Mouse (Mus musculus): ENCODE measurements around the gene Cks1b. TPM values are rescaled to one million over a fixed set of nuclear protein-coding genes. Genes with fewer than 3 reads are reported as not detected.

Gene Cks1b
- total RNA-seq (2021) = 1 to 10 TPM; 5.1 to 5.4 TPM

DNA sequence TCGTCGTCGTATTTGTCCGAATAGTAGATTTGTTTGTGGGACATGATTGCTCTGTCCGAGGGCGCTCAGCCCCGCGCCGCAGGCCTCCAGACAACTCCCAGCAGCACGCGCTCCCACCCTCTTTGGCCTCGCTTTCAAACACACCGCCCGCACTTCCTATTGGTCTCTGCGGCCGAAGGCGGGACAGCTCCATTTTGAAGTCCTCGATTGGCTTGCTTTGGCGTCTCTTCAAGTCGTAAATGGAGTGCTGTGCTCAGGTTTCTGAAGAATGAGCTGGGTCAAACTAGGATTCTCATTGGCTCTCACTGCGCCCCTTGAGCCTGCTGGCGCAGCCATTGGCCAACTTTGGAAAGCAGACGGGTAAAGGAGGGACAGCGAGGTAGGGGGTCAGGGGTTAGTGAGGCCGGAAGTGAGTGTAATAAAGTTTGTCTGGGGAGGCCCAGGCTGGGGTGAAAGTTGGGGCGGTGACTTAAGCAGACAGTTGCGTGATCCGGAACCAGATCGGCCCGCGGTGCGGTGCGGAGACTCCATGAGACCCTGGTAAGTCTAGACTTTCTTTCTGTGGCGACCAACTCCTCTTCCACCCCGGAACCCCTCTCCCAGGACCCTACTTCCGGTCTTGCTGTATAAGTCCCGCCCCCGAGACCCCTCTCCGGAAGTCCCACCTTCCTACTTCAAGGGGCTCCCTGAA is at the start of gene Cks1b, which contains the start of gene Shc1:
Gene Cks1b (minus strand): TSS at position 214 of the 691 bp plus-strand sequence.
Gene Shc1 (plus strand): TSS at position 274 of the 691 bp plus-strand sequence.
- peak; percentile 90 to 91 for DNase-seq
- intact Hi-C loops (cut with DNase I) = no loop called here

DNA sequence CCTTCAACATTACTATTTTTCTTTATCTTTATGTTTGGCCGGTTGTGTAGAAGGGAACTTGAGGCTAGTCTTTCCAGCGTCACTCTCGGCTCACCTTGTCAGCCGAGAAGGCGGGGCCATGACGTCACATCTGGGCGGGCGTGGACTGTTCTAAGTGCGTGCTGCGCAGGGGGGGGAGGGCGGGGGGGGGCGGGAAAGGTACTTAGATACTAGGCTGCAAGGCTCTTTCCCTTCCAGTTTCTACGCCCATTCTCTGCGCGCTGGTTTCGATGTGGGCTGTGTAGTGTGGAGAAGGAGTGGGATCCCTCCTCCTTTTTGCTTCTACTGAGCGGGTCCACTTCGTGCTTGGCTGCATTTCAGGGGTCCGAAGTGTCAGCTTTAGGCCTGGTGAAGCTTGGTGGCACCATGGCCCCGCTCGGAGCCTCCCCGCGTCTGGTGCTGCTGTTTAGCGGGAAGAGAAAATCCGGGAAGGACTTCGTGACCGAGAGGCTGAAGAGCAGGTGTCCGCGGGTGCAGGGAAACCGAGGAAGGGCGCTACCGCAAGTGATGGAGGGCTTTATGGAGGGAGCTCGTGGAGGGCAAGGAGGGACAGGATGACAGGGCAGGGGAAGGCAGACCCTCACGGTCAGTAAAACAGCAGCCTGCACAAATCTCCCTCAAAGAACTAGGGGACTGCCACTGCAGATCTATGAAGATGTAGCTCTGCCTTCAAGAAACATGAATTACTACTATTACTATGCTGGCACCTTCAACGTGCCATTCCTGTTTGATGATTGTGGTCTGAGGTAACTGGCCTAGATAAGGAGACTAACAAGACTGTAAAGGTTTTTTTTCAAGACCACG is 41.0 kb upstream of the Cks1b start:
- intact Hi-C loops (cut with DNase I) = loop anchor here (5.0 kb wide), 2 partner anchors 228 to 313 kb away; partner anchors contain the start of gene Ube2q1

DNA sequence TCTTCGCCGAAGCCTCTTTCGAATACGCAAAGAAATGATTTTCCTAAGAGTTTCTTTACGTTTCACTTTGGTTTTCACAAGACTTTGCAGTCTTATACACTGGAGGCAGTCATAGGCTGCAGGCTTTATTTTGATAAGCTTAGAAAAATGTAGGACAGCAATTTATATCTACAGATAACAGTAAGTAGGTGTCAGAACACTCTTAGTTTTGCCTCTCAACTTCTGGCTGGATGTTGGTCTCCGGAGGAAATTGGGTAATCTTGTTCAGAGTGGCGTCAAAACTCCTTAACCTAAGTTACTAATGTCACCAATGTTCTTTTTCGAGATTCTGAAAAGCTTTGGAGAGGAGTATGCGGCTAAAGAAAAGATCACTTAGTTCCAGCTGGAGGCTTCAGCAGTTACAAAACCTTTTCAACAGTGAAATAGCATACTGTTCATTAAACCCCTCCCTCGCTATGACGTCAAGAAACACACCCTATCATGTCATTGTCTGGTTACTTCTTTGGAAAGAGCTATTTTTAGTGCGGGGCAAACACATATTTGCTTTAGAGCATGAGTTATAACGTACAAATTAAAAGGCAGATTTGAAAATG is 40.3 kb upstream of the Cks1b start:
- intact Hi-C loops (cut with DNase I) = loop anchor here (5.0 kb wide), 2 partner anchors 229 to 314 kb away; partner anchors contain the start of gene Ube2q1
- peak in 1 of 2 experiments; percentile 24 for DNase-seq

More for the DNA sequence above, 41.0 kb upstream of the Cks1b start:
- peak; percentile 89 to 94 for DNase-seq

DNA sequence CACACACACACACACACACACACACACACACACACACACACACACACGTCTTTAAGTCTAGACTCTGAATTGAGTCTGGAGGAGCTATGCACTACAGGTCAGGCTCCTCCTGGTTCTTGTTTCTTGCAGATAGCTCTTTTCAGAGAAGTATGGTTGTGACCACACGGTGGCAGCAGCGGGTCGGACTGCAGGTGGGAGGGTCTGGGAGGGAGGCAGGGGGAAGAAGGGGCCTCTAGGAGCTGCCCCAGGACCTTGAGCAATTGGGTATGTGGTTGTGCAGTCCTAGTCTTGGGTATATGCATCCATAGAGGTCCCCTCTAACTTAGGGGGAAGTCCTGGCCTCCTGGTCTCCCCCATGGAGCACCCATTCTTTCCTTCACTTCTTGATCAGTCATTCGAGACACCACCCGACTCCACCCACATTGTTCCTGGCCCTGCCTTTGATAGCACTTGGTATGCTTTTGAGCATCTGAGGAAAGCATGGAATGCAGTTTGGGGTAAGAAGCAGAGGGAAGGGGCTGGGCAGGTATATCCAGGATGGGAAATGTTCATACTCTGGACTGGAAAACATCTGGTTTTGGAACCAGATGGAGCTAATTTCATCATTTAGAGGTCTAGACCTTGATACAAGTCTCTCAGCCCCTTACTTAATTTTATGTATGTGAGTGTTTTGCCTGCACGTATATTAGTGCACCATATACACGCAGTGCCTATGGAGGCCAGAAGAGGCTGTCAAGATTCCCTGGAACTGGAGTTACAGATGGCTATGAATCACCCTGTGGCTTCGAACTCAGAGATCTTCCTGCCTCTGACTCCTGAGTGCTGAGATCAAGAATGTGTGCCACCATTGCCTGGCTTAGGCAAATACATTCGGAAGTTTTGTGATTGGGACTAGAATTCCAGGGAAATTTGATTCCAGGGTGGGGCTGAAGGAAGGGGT is 38.8 kb upstream of the Cks1b start:
- DNase-seq = peak; percentile 72 to 79
- intact Hi-C loops (cut with DNase I) = loop anchor here (2.0 to 5.0 kb wide), 3 partner anchors 28 to 315 kb away; partner anchors contain the start of gene Ube2q1

DNA sequence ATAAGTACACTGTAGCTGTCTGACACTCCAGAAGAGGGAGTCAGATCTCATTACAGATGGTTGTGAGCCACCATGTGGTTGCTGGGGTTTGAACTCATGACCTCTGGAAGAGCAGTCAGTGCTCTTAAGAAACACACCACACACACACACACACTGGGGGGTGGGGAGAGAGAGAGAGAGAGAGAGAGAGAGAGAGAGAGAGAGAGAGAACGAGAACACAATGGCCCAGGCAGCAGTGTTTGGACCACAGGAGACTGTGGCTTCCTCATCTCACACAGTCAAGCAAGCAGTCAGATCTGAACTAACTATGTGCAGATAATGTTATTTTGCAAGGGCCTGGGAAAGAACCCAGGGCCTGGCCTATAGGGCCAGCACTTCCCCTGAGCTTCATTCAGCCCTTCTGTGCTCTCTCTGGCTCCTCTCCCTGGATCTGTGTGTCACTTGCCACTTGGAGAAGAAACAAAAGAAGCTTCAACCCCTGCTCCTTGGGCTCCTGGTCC is 37.7 kb upstream of the Cks1b start:
- intact Hi-C loops (cut with DNase I) = loop anchor here (2.0 to 5.0 kb wide), 3 partner anchors 29 to 316 kb away; partner anchors contain the start of gene Ube2q1
- no peak for DNase-seq

DNA sequence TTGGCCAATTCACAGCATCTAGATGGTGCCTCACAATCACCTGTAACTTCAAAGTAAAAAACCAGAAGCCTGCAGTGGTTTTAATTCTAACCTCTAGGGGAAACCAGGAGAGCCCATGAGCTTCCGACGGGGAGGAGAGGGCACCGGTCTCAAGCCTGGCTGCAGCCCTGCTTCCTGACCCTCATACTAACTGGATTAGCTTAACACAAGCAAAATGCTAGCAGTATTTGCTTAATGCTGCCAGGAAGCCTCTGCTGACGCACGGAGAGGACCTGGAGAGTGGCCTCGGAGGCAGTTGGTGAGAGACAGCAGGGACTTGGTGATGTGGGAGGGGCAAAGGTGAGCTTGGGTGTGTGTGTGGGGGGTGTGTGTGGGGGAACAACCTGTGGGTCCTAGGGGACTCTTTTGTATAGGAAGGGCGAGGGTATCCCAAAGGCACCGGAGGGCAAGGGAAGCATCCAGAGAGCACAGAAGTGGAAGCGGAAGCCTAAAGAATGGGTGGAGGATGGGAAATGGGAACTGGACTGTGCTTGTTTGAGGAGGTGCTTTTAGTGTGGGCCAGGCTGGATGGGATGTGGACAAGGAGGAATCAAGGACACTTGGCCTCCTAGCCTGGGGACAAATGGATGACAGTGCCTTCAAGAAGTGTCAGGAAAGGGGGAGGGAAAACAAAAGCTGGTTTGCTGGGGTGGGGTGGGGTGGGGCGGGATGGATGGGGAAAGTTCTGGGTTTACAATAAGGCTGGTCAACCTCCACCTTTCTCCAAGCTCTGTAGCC is 36.4 kb upstream of the Cks1b start, which contains the start of gene Pmvk:
Gene Pmvk (plus strand): TSS at position 141 of the 777 bp plus-strand sequence.
- no peak for DNase-seq
- intact Hi-C loops (cut with DNase I) = loop anchor here (5.0 kb wide), 2 partner anchors 233 to 318 kb away; partner anchors contain the start of gene Ube2q1

DNA sequence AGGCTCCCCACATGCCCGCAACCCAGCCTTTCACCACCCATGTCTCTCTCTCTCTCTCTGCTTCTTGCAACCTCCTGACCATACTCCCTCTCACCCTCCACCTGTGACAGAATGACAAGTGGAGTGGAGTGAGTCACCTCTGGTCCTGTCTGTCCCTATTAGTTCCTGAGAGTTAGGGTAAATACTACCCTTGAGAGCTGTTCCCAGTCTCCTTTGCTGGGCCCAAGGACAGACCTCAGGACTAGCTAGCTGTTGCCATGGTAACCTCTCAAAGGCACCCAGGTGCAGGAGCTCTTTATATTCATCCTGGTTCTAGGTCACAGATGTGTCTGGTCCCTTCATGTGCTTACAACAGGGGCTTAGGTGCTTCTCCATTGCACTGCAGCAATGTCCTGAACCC is 33.7 kb upstream of the Cks1b start:
- no peak for DNase-seq
- intact Hi-C loops (cut with DNase I) = no loop called here

DNA sequence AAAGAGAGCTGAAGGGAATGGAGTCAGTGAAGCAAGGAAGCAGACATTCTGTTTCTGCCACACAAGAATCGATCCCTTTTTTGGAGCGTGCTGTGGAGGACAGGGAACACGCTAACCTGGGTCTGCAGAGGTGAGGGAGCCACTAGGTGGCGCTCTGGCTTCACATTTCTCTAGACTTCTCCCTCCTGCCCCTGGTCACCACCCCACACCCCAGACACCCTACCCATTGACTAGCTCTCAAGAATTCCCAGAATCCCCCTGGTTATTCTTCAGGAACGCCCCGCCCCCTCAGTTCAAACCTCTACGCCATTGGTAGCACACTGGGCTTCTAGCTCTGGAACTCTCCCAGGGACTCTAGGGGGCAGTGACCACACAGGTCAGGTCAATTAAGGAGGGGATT is 31.4 kb upstream of the Cks1b start:
- intact Hi-C loops (cut with DNase I) = loop anchor here (2.0 to 5.0 kb wide), 2 partner anchors 35 to 52 kb away; no protein-coding TSS in a partner anchor
- peak; percentile 74 to 79 for DNase-seq

DNA sequence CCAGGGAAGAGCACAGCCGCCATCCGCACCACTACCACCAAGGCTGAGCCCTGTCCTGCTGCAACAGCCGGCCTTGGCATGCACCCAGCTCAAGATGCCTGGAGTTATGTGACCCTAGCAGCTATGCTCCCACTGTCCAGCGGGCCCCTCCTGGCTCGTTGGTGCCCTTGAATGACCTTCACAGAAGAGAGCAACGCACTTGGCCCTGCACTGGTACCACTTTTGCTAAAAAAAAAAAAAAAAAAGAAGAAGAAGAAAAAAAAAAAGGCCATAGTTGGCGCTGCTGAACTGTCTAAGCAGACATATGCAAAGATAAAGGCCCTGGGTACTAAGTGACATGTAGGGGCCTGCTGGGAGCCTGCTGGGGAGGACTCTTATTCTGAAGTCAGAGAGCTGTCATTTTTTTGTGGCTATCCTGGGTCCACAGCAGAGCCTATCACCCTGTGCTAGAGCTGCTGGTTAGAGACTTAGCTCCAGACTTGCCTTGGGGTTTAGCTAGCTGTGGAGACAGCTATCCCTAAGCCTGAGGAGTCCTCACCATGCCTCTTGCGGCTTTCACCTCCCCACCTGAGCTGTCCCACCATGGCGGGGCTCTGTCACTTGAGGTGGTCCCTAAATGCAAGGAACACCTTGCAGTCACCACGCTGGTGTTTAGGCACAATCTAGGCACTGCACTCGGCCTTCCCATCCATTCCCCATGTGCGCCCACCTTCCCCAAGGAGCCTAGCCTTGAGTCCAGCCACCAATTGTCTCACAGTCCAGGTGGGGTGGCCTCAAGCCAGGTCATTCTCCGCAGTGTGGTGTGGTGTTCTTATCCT is 30.7 kb upstream of the Cks1b start:
- intact Hi-C loops (cut with DNase I) = loop anchor here (2.0 to 5.0 kb wide), 2 partner anchors 36 to 52 kb away; no protein-coding TSS in a partner anchor
- DNase-seq = peak in 1 of 2 experiments; percentile 41

DNA sequence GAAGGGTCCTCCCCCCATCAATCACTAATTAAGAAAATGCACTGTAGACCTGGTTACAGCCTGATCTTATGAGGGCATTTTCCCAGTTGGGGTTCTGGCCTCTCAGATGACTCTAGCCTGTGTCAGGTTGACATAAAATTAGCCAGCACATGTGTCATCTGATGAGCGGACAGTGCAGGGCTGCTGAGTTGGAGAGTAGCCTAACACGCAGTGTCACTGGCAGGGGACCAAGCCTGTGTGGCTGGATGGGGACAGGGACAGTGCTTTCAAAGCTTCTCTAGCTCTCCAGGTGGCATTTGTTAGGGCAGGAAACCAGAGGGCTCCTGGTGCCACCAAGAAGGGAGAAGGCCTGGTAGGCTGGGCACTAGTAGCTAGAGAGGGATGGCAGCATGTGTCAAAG is 22.5 kb upstream of the Cks1b start:
- intact Hi-C loops (cut with DNase I) = no loop called here
- DNase-seq = no peak

DNA sequence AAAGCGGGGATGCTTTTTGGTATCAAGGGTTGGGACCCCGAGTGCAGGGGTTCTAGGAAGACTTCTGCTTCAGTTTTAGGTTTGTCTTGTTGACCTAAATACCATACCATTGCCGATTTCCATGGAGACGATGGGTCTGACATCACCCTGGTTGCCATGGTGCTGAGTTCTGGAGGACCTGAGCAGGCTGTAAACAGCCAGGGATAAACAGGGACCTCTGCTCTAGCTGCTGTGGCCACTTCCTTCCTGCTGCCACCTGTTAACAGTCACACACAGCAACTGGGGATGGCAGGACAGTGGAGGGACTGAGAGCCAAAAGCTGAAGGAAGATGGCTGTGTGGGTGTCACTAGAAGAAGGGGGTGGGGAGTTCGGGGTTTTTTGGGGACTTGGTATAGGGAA is 19.1 kb upstream of the Cks1b start:
- intact Hi-C loops (cut with DNase I) = loop anchor here (2.0 kb wide), 1 partner anchor 16 kb away; no protein-coding TSS in a partner anchor
- no peak for DNase-seq

DNA sequence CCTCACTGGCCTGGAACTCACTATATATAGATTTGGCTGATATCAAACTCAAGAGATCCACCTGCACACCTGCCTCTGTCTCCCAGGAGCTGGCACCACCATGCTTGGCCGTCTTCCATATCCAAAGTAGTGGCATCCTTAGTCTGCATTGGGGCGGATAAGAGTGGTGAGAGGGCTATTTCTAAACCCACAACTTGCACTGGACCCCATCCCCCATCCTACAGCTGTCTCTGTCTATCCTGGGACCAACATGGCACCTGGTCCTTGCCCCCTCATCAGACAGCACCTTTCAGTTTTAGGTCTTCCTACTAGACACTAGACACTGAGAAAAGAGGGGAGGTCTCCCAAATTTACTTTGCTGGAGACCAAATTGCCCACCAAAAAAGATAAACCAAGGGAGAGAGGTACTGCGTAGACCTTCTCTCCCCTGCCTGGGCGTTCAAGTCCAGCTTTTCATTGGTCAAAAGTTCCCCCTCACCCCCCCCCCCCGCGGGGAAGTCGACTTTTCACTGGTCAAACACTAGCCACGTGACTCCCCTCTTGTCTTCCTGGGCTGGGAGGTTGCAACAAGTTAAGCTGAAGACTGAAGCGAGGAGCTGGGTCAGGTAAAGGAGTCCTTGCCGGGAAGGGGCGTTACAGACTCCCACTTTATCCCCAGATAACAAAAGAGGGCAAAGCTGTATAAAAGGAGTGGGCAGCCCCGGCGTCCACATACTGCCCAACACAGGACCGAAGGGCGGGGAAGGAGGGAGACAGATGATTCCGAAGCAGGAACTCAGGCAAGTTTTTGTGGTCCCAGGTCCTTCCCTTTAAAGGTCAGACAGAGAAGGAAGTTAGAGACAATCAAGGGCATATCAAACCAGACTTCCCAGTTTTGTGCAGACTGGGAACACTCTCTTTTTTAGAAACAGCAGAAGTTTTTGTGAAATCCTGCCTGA is 18.3 kb upstream of the Cks1b start, which contains the start of gene Pbxip1:
Gene Pbxip1 (plus strand): TSS at position 531 of the 938 bp plus-strand sequence.
- peak; percentile 63 to 76 for DNase-seq
- intact Hi-C loops (cut with DNase I) = loop anchor here (2.0 kb wide), 1 partner anchor 16 kb away; no protein-coding TSS in a partner anchor

DNA sequence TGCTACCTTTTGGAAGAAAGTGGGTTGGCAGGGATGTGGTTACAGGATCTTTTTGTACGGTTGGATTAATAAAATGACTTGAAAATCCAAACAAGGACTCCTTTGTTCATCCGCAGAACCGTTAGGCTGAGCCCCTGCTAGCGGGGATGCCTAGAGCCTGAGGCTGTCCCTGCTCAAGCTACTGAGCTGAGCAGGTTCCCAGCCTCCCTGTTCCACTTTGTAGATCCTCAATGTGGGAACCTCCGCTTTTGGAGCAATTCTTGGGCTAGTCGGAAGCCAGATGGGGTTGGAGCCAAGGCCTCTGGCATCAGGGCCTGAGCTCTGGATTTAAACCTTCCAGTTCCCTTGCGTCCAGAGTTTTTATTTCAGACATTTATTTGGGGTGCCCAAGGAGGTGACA is 16.9 kb upstream of the Cks1b start:
- DNase-seq = no peak
- intact Hi-C loops (cut with DNase I) = no loop called here

DNA sequence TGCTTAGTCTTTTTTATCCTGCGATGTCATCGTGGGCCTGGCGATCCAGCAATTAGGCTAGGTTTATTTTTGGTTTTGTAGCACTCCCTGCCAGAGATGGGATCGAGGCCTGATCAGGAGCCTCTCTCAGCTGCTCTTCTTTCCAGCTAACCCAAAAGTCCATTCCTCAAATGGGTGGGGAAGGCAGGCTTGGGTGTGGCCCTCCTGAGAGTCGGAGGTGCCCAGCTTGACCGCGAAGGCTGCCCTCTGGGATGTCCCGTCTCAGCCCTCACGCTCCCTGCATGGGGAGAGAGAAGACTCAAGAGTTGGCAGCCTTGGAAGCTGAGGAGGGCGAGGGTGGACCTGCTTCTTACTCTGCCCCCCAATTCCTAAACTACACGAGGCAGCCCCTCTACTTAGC is 16.3 kb upstream of the Cks1b start:
- no peak for DNase-seq
- intact Hi-C loops (cut with DNase I) = no loop called here

DNA sequence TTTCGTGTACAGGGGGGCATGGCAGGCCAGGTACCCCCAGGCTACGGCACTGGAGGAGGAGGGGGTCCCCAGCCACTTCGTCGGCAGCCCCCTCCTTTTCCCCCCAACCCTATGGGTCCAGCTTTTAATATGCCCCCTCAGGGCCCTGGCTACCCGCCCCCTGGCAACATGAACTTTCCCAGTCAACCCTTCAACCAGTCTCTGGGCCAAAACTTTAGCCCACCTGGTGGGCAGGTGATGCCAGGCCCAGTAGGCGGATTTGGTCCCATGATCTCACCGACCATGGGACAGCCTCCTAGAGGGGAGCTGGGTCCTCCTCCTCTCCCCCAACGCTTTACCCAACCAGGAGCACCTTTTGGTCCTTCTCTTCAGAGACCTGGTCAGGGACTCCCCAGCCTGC is 14.4 kb upstream of the Cks1b start:
- intact Hi-C loops (cut with DNase I) = no loop called here
- no peak for DNase-seq
